Mouse (Mus musculus): ENCODE measurements around the gene Slc10a7. TPM values are rescaled to one million over a fixed set of nuclear protein-coding genes. Genes with fewer than 3 reads are reported as not detected.
A peak's percentile ranks its signal among the peaks of the same experiment; 100 is the strongest.
"Not testable (repeated sequence)": the region's sequence is repeated elsewhere in the genome, so short reads cannot be mapped to it uniquely, and the experiment has no call there.

Slc10a7 gene
- polyA plus RNA-seq, 1 experiment from 2014 or later = 12.1 TPM

- peaks cover 17% of the 10 kb centered on the region; the same call in 1 of the 2 replicates for H3K4me1 ChIP-seq (replicated peaks)
- WGBS = 95% methylated on average over 7 of the region's 7 CpGs
- no peaks in the 10 kb centered on the region for H3K27me3 ChIP-seq (ENCODE audit: insufficient read depth, poor library complexity, severe bottlenecking)
- H3K36me3 ChIP-seq = peaks cover 23% of the 10 kb centered on the region
- no peak for DNase-seq (ENCODE audit: low spot score)
- H3K9me3 ChIP-seq = peaks cover 7% of the 10 kb centered on the region; the same call in 1 of the 2 replicates
- no peak overlapping the region for H3K27ac ChIP-seq
- H3K4me3 ChIP-seq = no peak overlapping the region
These were observed 207.4 kb downstream of the Slc10a7 start for GRCm38 (mm10) chr8:78716546-78716945.

- not testable (repeated sequence) for H3K9me3 ChIP-seq; DNase-seq (ENCODE audit: low spot score); H3K27ac ChIP-seq; H3K4me3 ChIP-seq; H3K27me3 ChIP-seq (ENCODE audit: insufficient read depth, poor library complexity, severe bottlenecking)
- WGBS = 92% methylated on average over 10 of the region's 10 CpGs
- Histone ChIP-seq H3K36me3 (peaks cover 23% of the 10 kb centered on the region), H3K4me1 (replicated peaks) (peaks cover 17% of the 10 kb centered on the region; the same call in 1 of the 2 replicates)
These were observed 208.0 kb downstream of the Slc10a7 start for GRCm38 (mm10) chr8:78717191-78717590.

GRCm38 (mm10) chr8:78719279-78720040 is 210.3 kb downstream of the Slc10a7 start:
- Histone ChIP-seq H3K9me3 (peaks cover 7% of the 10 kb centered on the region; the same call in 1 of the 2 replicates), H3K4me1 (replicated peaks) (peaks cover 12% of the 10 kb centered on the region; the same call in 1 of the 2 replicates), H3K4me3 (no peak overlapping the region), H3K27ac (0 out of 2 replicates have a peak overlapping the region, but pooled peaks have one; percentile 16), H3K27me3 (ENCODE audit: insufficient read depth, poor library complexity, severe bottlenecking) (no peaks in the 10 kb centered on the region), H3K36me3 (peaks cover 23% of the 10 kb centered on the region)
- no peak for DNase-seq (ENCODE audit: low spot score)
- WGBS = 81% methylated on average over 10 of the region's 10 CpGs

GRCm38 (mm10) chr8:78720041-78720414 is 210.9 kb downstream of the Slc10a7 start:
- Histone ChIP-seq H3K27me3 (ENCODE audit: insufficient read depth, poor library complexity, severe bottlenecking) (no peaks in the 10 kb centered on the region), H3K27ac (0 out of 2 replicates have a peak overlapping the region, but pooled peaks have one; percentile 16), H3K36me3 (peaks cover 23% of the 10 kb centered on the region), H3K4me3 (no peak overlapping the region), H3K4me1 (replicated peaks) (0 out of 2 replicates have a peak, but pooled peaks cover 11% of the 10 kb centered on the region), H3K9me3 (peaks cover 7% of the 10 kb centered on the region; the same call in 1 of the 2 replicates)
- peak; percentile 25 for DNase-seq (ENCODE audit: low spot score)
- 60% methylated on average over 8 of the region's 8 CpGs for WGBS

GRCm38 (mm10) chr8:78721576-78721975 is 212.4 kb downstream of the Slc10a7 start:
- Histone ChIP-seq H3K9me3 (peaks cover 7% of the 10 kb centered on the region; the same call in 1 of the 2 replicates), H3K27ac (no peak overlapping the region), H3K36me3 (peaks cover 23% of the 10 kb centered on the region), H3K4me1 (replicated peaks) (0 out of 2 replicates have a peak, but pooled peaks cover 11% of the 10 kb centered on the region), H3K4me3 (no peak overlapping the region), H3K27me3 (ENCODE audit: insufficient read depth, poor library complexity, severe bottlenecking) (no peaks in the 10 kb centered on the region)
- DNase-seq (ENCODE audit: low spot score) = no peak
- 91% methylated on average over 5 of the region's 5 CpGs for WGBS

- Histone ChIP-seq H3K27ac (no peak overlapping the region), H3K9me3 (peaks cover 7% of the 10 kb centered on the region; the same call in 1 of the 2 replicates), H3K36me3 (peaks cover 20% of the 10 kb centered on the region), H3K4me3 (no peak overlapping the region), H3K27me3 (ENCODE audit: insufficient read depth, poor library complexity, severe bottlenecking) (no peaks in the 10 kb centered on the region), H3K4me1 (replicated peaks) (0 out of 2 replicates have a peak, but pooled peaks cover 11% of the 10 kb centered on the region)
- 89% methylated on average over 7 of the region's 7 CpGs for WGBS
- no peak for DNase-seq (ENCODE audit: low spot score)
These were observed 213.1 kb downstream of the Slc10a7 start for GRCm38 (mm10) chr8:78722201-78722600.

DNA sequence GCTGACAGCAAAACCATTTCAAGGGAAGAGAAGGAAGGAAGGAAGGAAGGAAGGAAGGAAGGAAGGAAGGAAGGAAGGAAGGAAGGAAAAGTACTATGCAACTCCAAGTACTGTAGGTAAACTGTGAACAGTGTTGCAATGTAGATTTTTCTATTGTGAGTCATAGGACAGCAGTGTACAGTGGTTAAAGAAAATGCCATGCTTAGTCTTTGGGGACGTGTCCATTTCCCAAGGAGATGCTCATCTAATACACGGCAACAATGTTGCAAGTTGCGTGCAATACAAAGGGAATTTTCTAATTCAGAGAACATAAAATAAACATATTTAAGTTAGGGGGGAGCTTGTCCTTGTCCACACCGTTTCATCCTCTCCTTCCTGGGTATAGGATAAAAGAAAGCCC is 215.7 kb downstream of the Slc10a7 start:
- 94% methylated on average over 4 of the region's 4 CpGs for WGBS

GRCm38 (mm10) chr8:78728240-78728639 is 219.1 kb downstream of the Slc10a7 start:
- whole genome bisulfite sequencing = 93% methylated on average over 14 of the region's 14 CpGs
- Histone ChIP-seq H3K36me3 (peaks cover 50% of the 10 kb centered on the region), H3K9me3 (no peaks in the 10 kb centered on the region), H3K27ac (no peak overlapping the region), H3K4me1 (replicated peaks) (no peaks in the 10 kb centered on the region), H3K27me3 (ENCODE audit: insufficient read depth, poor library complexity, severe bottlenecking) (no peaks in the 10 kb centered on the region), H3K4me3 (no peak overlapping the region)
- no peak for DNase-seq (ENCODE audit: low spot score)

More for the DNA sequence above, 215.7 kb downstream of the Slc10a7 start:
- no peak overlapping the region for H3K27ac ChIP-seq
- no peaks in the 10 kb centered on the region for H3K27me3 ChIP-seq (ENCODE audit: insufficient read depth, poor library complexity, severe bottlenecking)
- no peak overlapping the region for H3K4me3 ChIP-seq
- no peak for DNase-seq (ENCODE audit: low spot score)
- peaks cover 24% of the 10 kb centered on the region for H3K36me3 ChIP-seq
- H3K4me1 ChIP-seq (replicated peaks) = 0 out of 2 replicates have a peak, but pooled peaks cover 8% of the 10 kb centered on the region
- no peaks in the 10 kb centered on the region for H3K9me3 ChIP-seq

GRCm38 (mm10) chr8:78732410-78732809 is 223.3 kb downstream of the Slc10a7 start:
- no peaks in the 10 kb centered on the region for H3K9me3 ChIP-seq
- 0 out of 2 replicates have a peak, but pooled peaks cover 1% of the 10 kb centered on the region for H3K4me1 ChIP-seq (replicated peaks)
- no peak overlapping the region for H3K4me3 ChIP-seq
- H3K27ac ChIP-seq = no peak overlapping the region
- H3K27me3 ChIP-seq (ENCODE audit: insufficient read depth, poor library complexity, severe bottlenecking) = no peaks in the 10 kb centered on the region
- WGBS = 78% methylated on average over 7 of the region's 7 CpGs
- DNase-seq (ENCODE audit: low spot score) = no peak
- H3K36me3 ChIP-seq = peaks cover 50% of the 10 kb centered on the region

- Histone ChIP-seq H3K36me3 (peaks cover 44% of the 10 kb centered on the region), H3K27ac (no peak overlapping the region), H3K4me1 (replicated peaks) (0 out of 2 replicates have a peak, but pooled peaks cover 3% of the 10 kb centered on the region), H3K27me3 (ENCODE audit: insufficient read depth, poor library complexity, severe bottlenecking) (no peaks in the 10 kb centered on the region), H3K9me3 (no peaks in the 10 kb centered on the region), H3K4me3 (no peak overlapping the region)
- WGBS = 90% methylated on average over 12 of the region's 12 CpGs
- DNase-seq (ENCODE audit: low spot score) = no peak
These were observed 223.9 kb downstream of the Slc10a7 start for GRCm38 (mm10) chr8:78732995-78733512.

- Histone ChIP-seq H3K4me3 (no peak overlapping the region), H3K4me1 (replicated peaks) (0 out of 2 replicates have a peak, but pooled peaks cover 6% of the 10 kb centered on the region), H3K36me3 (peaks cover 29% of the 10 kb centered on the region), H3K27ac (no peak overlapping the region), H3K9me3 (no peaks in the 10 kb centered on the region), H3K27me3 (ENCODE audit: insufficient read depth, poor library complexity, severe bottlenecking) (no peaks in the 10 kb centered on the region)
- no peak for DNase-seq (ENCODE audit: low spot score)
- 91% methylated on average over 9 of the region's 9 CpGs for WGBS
These were observed 225.8 kb downstream of the Slc10a7 start for GRCm38 (mm10) chr8:78734721-78735517.

DNA sequence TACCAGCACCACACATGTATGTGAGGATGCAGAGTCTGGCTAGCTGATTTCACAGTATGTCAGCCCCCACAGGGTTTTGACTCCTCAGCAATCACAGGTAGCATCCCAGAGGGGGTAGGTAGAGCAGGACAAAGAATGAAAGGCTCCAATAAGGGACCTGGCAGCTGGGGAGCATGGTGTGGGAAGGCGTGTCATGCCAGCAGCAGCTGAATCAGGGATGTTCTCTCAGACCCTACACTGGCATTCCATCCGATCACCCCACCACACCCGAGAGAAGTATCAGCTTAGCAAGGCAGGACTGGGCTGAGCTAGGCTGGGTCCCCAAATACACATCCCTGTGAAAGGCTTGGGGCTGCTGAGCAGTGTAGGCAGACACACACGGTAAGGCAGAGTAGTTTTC is 229.2 kb downstream of the Slc10a7 start:
- H3K4me3 ChIP-seq = no peak overlapping the region
- no peak overlapping the region for H3K27ac ChIP-seq
- no peaks in the 10 kb centered on the region for H3K36me3 ChIP-seq
- no peaks in the 10 kb centered on the region for H3K27me3 ChIP-seq (ENCODE audit: insufficient read depth, poor library complexity, severe bottlenecking)
- no peaks in the 10 kb centered on the region for H3K9me3 ChIP-seq
- no peak for DNase-seq (ENCODE audit: low spot score)
- H3K4me1 ChIP-seq (replicated peaks) = peaks cover 32% of the 10 kb centered on the region
- WGBS = 83% methylated on average over 4 of the region's 4 CpGs

All from hindbrain, embryonic 10.5 days (tissue).